In the genomic region with DNA sequence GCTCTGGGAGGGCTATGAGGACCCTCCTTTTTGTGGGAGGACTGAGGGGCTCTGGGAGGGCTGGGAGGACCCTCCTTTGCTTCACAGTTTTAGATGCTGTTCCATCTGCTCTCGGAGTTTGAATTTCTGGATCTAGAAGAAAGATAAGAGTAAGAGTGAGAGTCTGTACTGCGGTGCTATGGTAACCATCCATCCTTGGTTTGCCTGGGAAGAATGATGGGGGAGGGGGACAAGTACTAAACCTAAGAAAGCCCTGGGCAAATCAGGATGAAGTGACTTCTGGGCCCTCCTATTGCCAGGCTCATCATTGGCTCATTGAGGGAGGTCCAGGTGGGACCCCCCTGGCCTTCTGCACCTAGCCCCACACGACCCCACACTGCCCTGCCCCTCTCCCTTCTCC, we compare ENCODE assay signal across 33 mouse cellular contexts. TPM values are rescaled to one million over a fixed set of nuclear protein-coding genes. Genes with fewer than 3 reads are reported as not detected.
DNase-seq lines count a peak whose midpoint lies in the region; ATAC-seq lines count a peak whose summit lies in the region.
"Had no signal": no experiment of that assay in that cellular context is flagged by ENCODE, and none has a peak within 500 bp of the region (broad histone marks: within the 10 kb centered on the region; RNA-seq: fewer than 3 reads in every experiment).

No protein-coding gene starts in this region.

- H3K9me3 ChIP-seq in forebrain, embryonic 10.5 days: no peaks in the 10 kb centered on the region
- H3K9me3 ChIP-seq in forebrain, embryonic 11.5 days (ENCODE audit: control insufficient read depth, low read length): no peaks in the 10 kb centered on the region
- H3K9me3 ChIP-seq in kidney, embryonic 14.5 days (ENCODE audit: control insufficient read depth, low read length): no peaks in the 10 kb centered on the region
- H3K9me3 ChIP-seq in midbrain, embryonic 10.5 days (replicated peaks): no peaks in the 10 kb centered on the region
- no peaks in the 10 kb centered on the region for H3K9me3 ChIP-seq in midbrain, embryonic 15.5 days
- no peaks in the 10 kb centered on the region for H3K9me3 ChIP-seq in forebrain, embryonic 16.5 days (ENCODE audit: control insufficient read depth, low read length)
- H3K9me3 ChIP-seq: embryonic facial prominence, embryonic 12.5 days; G1E; heart, embryonic 10.5 days; heart, embryonic 15.5 days; hindbrain, embryonic 12.5 days; limb, embryonic 13.5 days; liver, embryonic 12.5 days; midbrain, embryonic 12.5 days; neural tube, embryonic 15.5 days had no signal

- H3K27ac ChIP-seq in forebrain, embryonic 10.5 days: peak overlapping the region; percentile 68
- H3K27ac ChIP-seq in forebrain, embryonic 11.5 days (ENCODE audit: low read depth, low read length): no peak overlapping the region
- no peak overlapping the region for H3K27ac ChIP-seq in kidney, embryonic 14.5 days (ENCODE audit: low read depth, low read length)
- peak overlapping the region; percentile 74 for H3K27ac ChIP-seq in midbrain, embryonic 10.5 days (replicated peaks)
- H3K27ac ChIP-seq in midbrain, embryonic 15.5 days: no peak overlapping the region
- H3K27ac ChIP-seq in forebrain, embryonic 16.5 days (ENCODE audit: low read length): no peak overlapping the region
- H3K27ac ChIP-seq: embryonic facial prominence, embryonic 12.5 days; heart, embryonic 10.5 days; heart, embryonic 15.5 days; hindbrain, embryonic 12.5 days; limb, embryonic 13.5 days; liver, embryonic 12.5 days; midbrain, embryonic 12.5 days; neural tube, embryonic 15.5 days had no signal

- ATAC-seq in forebrain, embryonic 11.5 days (replicated peaks; ENCODE audit: low FRiP score): no peak
- ATAC-seq in kidney, embryonic 14.5 days (ENCODE audit: low FRiP score, low TSS enrichment): peak; percentile 40; the same call in 1 of the 2 replicates
- ATAC-seq in midbrain, embryonic 15.5 days (replicated peaks): no peak
- peak; percentile 47; the same call in 1 of the 2 replicates for ATAC-seq in forebrain, embryonic 16.5 days
- ATAC-seq: intestine, embryonic 16.5 days; liver, embryonic 12.5 days; liver, postnatal 0 days had no signal

- H3K4me2 ChIP-seq in forebrain, embryonic 11.5 days (ENCODE audit: low read depth, low read length, severe bottlenecking): no peak overlapping the region
- H3K4me2 ChIP-seq in kidney, embryonic 14.5 days (replicated peaks; ENCODE audit: low read depth, low read length): no peak overlapping the region
- no peak overlapping the region for H3K4me2 ChIP-seq in midbrain, embryonic 15.5 days
- H3K4me2 ChIP-seq in forebrain, embryonic 16.5 days (ENCODE audit: low read length): no peak overlapping the region
- H3K4me2 ChIP-seq: embryonic facial prominence, embryonic 12.5 days; heart, embryonic 15.5 days; hindbrain, embryonic 12.5 days; limb, embryonic 13.5 days; liver, embryonic 12.5 days; midbrain, embryonic 12.5 days; neural tube, embryonic 15.5 days had no signal

- 86% methylated on average over 3 of the region's 3 CpGs for WGBS in forebrain, embryonic 10.5 days
- 69% methylated on average over 3 of the region's 3 CpGs for WGBS in forebrain, embryonic 11.5 days
- WGBS in kidney, embryonic 14.5 days: 61% methylated on average over 3 of the region's 3 CpGs
- WGBS in midbrain, embryonic 10.5 days: 79% methylated on average over 3 of the region's 3 CpGs
- 74% methylated on average over 3 of the region's 3 CpGs for WGBS in midbrain, embryonic 15.5 days
- WGBS in forebrain, embryonic 16.5 days: 70% methylated on average over 3 of the region's 3 CpGs

- peaks cover 12% of the 10 kb centered on the region for H3K4me1 ChIP-seq in forebrain, embryonic 10.5 days
- H3K4me1 ChIP-seq in forebrain, embryonic 11.5 days (replicated peaks; ENCODE audit: control insufficient read depth, insufficient read depth, low read length): no peaks in the 10 kb centered on the region
- H3K4me1 ChIP-seq in kidney, embryonic 14.5 days (ENCODE audit: control insufficient read depth, insufficient read depth, low read length): no peaks in the 10 kb centered on the region
- peaks cover 6% of the 10 kb centered on the region for H3K4me1 ChIP-seq in midbrain, embryonic 10.5 days
- H3K4me1 ChIP-seq in midbrain, embryonic 15.5 days: no peaks in the 10 kb centered on the region
- H3K4me1 ChIP-seq in forebrain, embryonic 16.5 days (replicated peaks; ENCODE audit: control insufficient read depth, insufficient read depth, low read length): no peaks in the 10 kb centered on the region
- H3K4me1 ChIP-seq: embryonic facial prominence, embryonic 12.5 days; heart, embryonic 15.5 days; hindbrain, embryonic 12.5 days; limb, embryonic 13.5 days; liver, embryonic 12.5 days; midbrain, embryonic 12.5 days; neural tube, embryonic 15.5 days had no signal

- DNase-seq in forebrain, embryonic 10.5 days (ENCODE audit: extremely low spot score, low spot score): no peak
- no peak for DNase-seq in forebrain, embryonic 11.5 days (ENCODE audit: low spot score)
- DNase-seq in kidney, adult 9 months: no peak
- DNase-seq in midbrain, embryonic 10.5 days (ENCODE audit: low spot score): no peak
- no peak for DNase-seq in cerebellum, adult 18-20 months
- DNase-seq: adrenal gland, adult 8-10 months; cerebellum, adult 11 months; cerebellum, adult 9-11 months; embryo, embryonic 11 days; gastrocnemius, postnatal 14 days; kidney, postnatal 10 days; layer of hippocampus, postnatal 36 days; liver, postnatal 0 days; lung, postnatal 36 days; retina, postnatal 1 day; right cerebral cortex, postnatal 25 days; spleen, adult 18-20 months; thymus, adult 2 months; thymus, postnatal 36 days had no signal

- peaks cover 20% of the 10 kb centered on the region for H3K36me3 ChIP-seq in forebrain, embryonic 10.5 days (replicated peaks)
- no peaks in the 10 kb centered on the region for H3K36me3 ChIP-seq in forebrain, embryonic 11.5 days (ENCODE audit: control insufficient read depth, insufficient read depth, low read length)
- H3K36me3 ChIP-seq in kidney, embryonic 14.5 days (ENCODE audit: control insufficient read depth, insufficient read depth, low read length): peaks cover 2% of the 10 kb centered on the region; the same call in 1 of the 2 replicates
- H3K36me3 ChIP-seq in midbrain, embryonic 10.5 days: peaks cover 12% of the 10 kb centered on the region
- no peaks in the 10 kb centered on the region for H3K36me3 ChIP-seq in midbrain, embryonic 15.5 days (replicated peaks)
- H3K36me3 ChIP-seq in forebrain, embryonic 16.5 days (ENCODE audit: control insufficient read depth, insufficient read depth): no peaks in the 10 kb centered on the region
- H3K36me3 ChIP-seq: G1E; heart, embryonic 15.5 days; hindbrain, embryonic 12.5 days; liver, embryonic 12.5 days; midbrain, embryonic 12.5 days; neural tube, embryonic 15.5 days had no signal

- no peak overlapping the region for H3K9ac ChIP-seq in forebrain, embryonic 11.5 days (ENCODE audit: low read length)
- no peak overlapping the region for H3K9ac ChIP-seq in kidney, embryonic 14.5 days (ENCODE audit: low read depth, low read length)
- H3K9ac ChIP-seq in midbrain, embryonic 15.5 days: no peak overlapping the region
- H3K9ac ChIP-seq in forebrain, embryonic 16.5 days (replicated peaks; ENCODE audit: low read depth, low read length): no peak overlapping the region
- H3K9ac ChIP-seq: embryonic facial prominence, embryonic 12.5 days; heart, embryonic 15.5 days; hindbrain, embryonic 12.5 days; limb, embryonic 13.5 days; liver, embryonic 12.5 days; liver, postnatal 0 days; midbrain, embryonic 12.5 days; neural tube, embryonic 15.5 days had no signal

- H3K27me3 ChIP-seq in forebrain, embryonic 10.5 days (ENCODE audit: poor library complexity, severe bottlenecking): no peaks in the 10 kb centered on the region
- H3K27me3 ChIP-seq in forebrain, embryonic 11.5 days (ENCODE audit: control insufficient read depth, insufficient read depth, low read length): no peaks in the 10 kb centered on the region
- no peaks in the 10 kb centered on the region for H3K27me3 ChIP-seq in kidney, embryonic 14.5 days (ENCODE audit: control insufficient read depth, insufficient read depth, low read length)
- peaks cover 7% of the 10 kb centered on the region for H3K27me3 ChIP-seq in midbrain, embryonic 10.5 days (ENCODE audit: low read depth, poor library complexity, severe bottlenecking)
- H3K27me3 ChIP-seq in midbrain, embryonic 15.5 days (replicated peaks): no peaks in the 10 kb centered on the region
- no peaks in the 10 kb centered on the region for H3K27me3 ChIP-seq in forebrain, embryonic 16.5 days (replicated peaks; ENCODE audit: control insufficient read depth, insufficient read depth, low read length)
- H3K27me3 ChIP-seq: embryonic facial prominence, embryonic 12.5 days; heart, embryonic 15.5 days; hindbrain, embryonic 12.5 days; limb, embryonic 13.5 days; neural tube, embryonic 15.5 days had no signal

- H3K4me3 ChIP-seq in forebrain, embryonic 10.5 days: no peak overlapping the region
- H3K4me3 ChIP-seq in forebrain, embryonic 11.5 days (ENCODE audit: low read depth, low read length): no peak overlapping the region
- no peak overlapping the region for H3K4me3 ChIP-seq in kidney, embryonic 14.5 days (ENCODE audit: low read length)
- H3K4me3 ChIP-seq in midbrain, embryonic 10.5 days: no peak overlapping the region
- H3K4me3 ChIP-seq in midbrain, embryonic 15.5 days: no peak overlapping the region
- no peak overlapping the region for H3K4me3 ChIP-seq in forebrain, embryonic 16.5 days (replicated peaks; ENCODE audit: low read length)
- H3K4me3 ChIP-seq: embryonic facial prominence, embryonic 12.5 days; heart, embryonic 10.5 days; heart, embryonic 15.5 days; hindbrain, embryonic 12.5 days; limb, embryonic 13.5 days; liver, embryonic 12.5 days; midbrain, embryonic 12.5 days; neural tube, embryonic 15.5 days had no signal

RNA-seq across cellular contexts. Expression of gene Chad, which starts 6.6 kb away (rescaled TPM):
- 0.09 and 0.21 TPM in 2 replicates for polyA plus RNA-seq in forebrain, embryonic 10.5 days (2016; fragmentation: Nextera tagmentation; extraction: Ambion mirVana)
- polyA plus RNA-seq in forebrain, embryonic 11.5 days (2014; fragmentation: Nextera tagmentation; extraction: Ambion mirVana): not detected in 2 replicates
- polyA plus RNA-seq in kidney, embryonic 14.5 days (2014; fragmentation: Nextera tagmentation; extraction: Ambion mirVana): 0.14 TPM in 1 of 2 replicates, not detected in the other
- polyA plus RNA-seq in midbrain, embryonic 10.5 days (2016; fragmentation: Nextera tagmentation; extraction: Ambion mirVana): 0.12 and 0.39 TPM in 2 replicates
- polyA plus RNA-seq in midbrain, embryonic 15.5 days (2015; fragmentation: Nextera tagmentation; extraction: Ambion mirVana): 0.33 and 0.61 TPM in 2 replicates
- polyA plus RNA-seq in forebrain, embryonic 16.5 days (2015; fragmentation: Nextera tagmentation; extraction: Ambion mirVana): 0.24 and 0.52 TPM in 2 replicates
- polyA plus RNA-seq: G1E; liver, embryonic 12.5 days had no signal

RNA-seq across cellular contexts. Expression of gene Rsad1, which starts 9.2 kb away (rescaled TPM):
- 3.7 and 5.6 TPM in 2 replicates for polyA plus RNA-seq in forebrain, embryonic 10.5 days (2016; fragmentation: Nextera tagmentation; extraction: Ambion mirVana)
- polyA plus RNA-seq in forebrain, embryonic 11.5 days (2014; fragmentation: Nextera tagmentation; extraction: Ambion mirVana): 2.9 and 3.7 TPM in 2 replicates
- 4.1 and 4.5 TPM in 2 replicates for polyA plus RNA-seq in kidney, embryonic 14.5 days (2014; fragmentation: Nextera tagmentation; extraction: Ambion mirVana)
- 4.6 and 5.1 TPM in 2 replicates for polyA plus RNA-seq in midbrain, embryonic 10.5 days (2016; fragmentation: Nextera tagmentation; extraction: Ambion mirVana)
- 9.1 and 9.7 TPM in 2 replicates for polyA plus RNA-seq in midbrain, embryonic 15.5 days (2015; fragmentation: Nextera tagmentation; extraction: Ambion mirVana)
- 6.6 and 6.7 TPM in 2 replicates for polyA plus RNA-seq in forebrain, embryonic 16.5 days (2015; fragmentation: Nextera tagmentation; extraction: Ambion mirVana)

RNA-seq across cellular contexts. Expression of gene Mycbpap, which starts 36.7 kb away (rescaled TPM):
- polyA plus RNA-seq in forebrain, embryonic 10.5 days (2016; fragmentation: Nextera tagmentation; extraction: Ambion mirVana): 3.4 and 4.5 TPM in 2 replicates
- polyA plus RNA-seq in forebrain, embryonic 11.5 days (2014; fragmentation: Nextera tagmentation; extraction: Ambion mirVana): 1.9 and 4.8 TPM in 2 replicates
- polyA plus RNA-seq in kidney, embryonic 14.5 days (2014; fragmentation: Nextera tagmentation; extraction: Ambion mirVana): 1.6 and 2.6 TPM in 2 replicates
- 2.7 and 2.9 TPM in 2 replicates for polyA plus RNA-seq in midbrain, embryonic 10.5 days (2016; fragmentation: Nextera tagmentation; extraction: Ambion mirVana)
- 4.1 and 4.5 TPM in 2 replicates for polyA plus RNA-seq in midbrain, embryonic 15.5 days (2015; fragmentation: Nextera tagmentation; extraction: Ambion mirVana)
- 1.9 and 2.6 TPM in 2 replicates for polyA plus RNA-seq in forebrain, embryonic 16.5 days (2015; fragmentation: Nextera tagmentation; extraction: Ambion mirVana)
- polyA plus RNA-seq: C2C12, G1E had no signal

RNA-seq across cellular contexts. Expression of gene Acsf2, which starts 43.4 kb away (rescaled TPM):
- 3.7 TPM in 2 replicates for polyA plus RNA-seq in forebrain, embryonic 10.5 days (2016; fragmentation: Nextera tagmentation; extraction: Ambion mirVana)
- polyA plus RNA-seq in forebrain, embryonic 11.5 days (2014; fragmentation: Nextera tagmentation; extraction: Ambion mirVana): 6.3 and 6.9 TPM in 2 replicates
- polyA plus RNA-seq in kidney, embryonic 14.5 days (2014; fragmentation: Nextera tagmentation; extraction: Ambion mirVana): 9.1 and 11.5 TPM in 2 replicates
- 3.0 and 3.5 TPM in 2 replicates for polyA plus RNA-seq in midbrain, embryonic 10.5 days (2016; fragmentation: Nextera tagmentation; extraction: Ambion mirVana)
- polyA plus RNA-seq in midbrain, embryonic 15.5 days (2015; fragmentation: Nextera tagmentation; extraction: Ambion mirVana): 1.6 and 1.7 TPM in 2 replicates
- polyA plus RNA-seq in forebrain, embryonic 16.5 days (2015; fragmentation: Nextera tagmentation; extraction: Ambion mirVana): 0.98 and 1.2 TPM in 2 replicates

RNA-seq across cellular contexts. Expression of gene Epn3, which starts 58.5 kb away (rescaled TPM):
- polyA plus RNA-seq in forebrain, embryonic 10.5 days (2016; fragmentation: Nextera tagmentation; extraction: Ambion mirVana): 1.6 and 2.0 TPM in 2 replicates
- 0.48 and 0.64 TPM in 2 replicates for polyA plus RNA-seq in forebrain, embryonic 11.5 days (2014; fragmentation: Nextera tagmentation; extraction: Ambion mirVana)
- 13.4 and 16.4 TPM in 2 replicates for polyA plus RNA-seq in kidney, embryonic 14.5 days (2014; fragmentation: Nextera tagmentation; extraction: Ambion mirVana)
- 0.57 and 0.80 TPM in 2 replicates for polyA plus RNA-seq in midbrain, embryonic 10.5 days (2016; fragmentation: Nextera tagmentation; extraction: Ambion mirVana)
- polyA plus RNA-seq in midbrain, embryonic 15.5 days (2015; fragmentation: Nextera tagmentation; extraction: Ambion mirVana): 0.72 and 1.2 TPM in 2 replicates
- polyA plus RNA-seq in forebrain, embryonic 16.5 days (2015; fragmentation: Nextera tagmentation; extraction: Ambion mirVana): 0.26 and 0.35 TPM in 2 replicates
- polyA plus RNA-seq: G1E; liver, embryonic 12.5 days had no signal

Comparison
In these comparisons a context has a peak if more than half of its experiments do, and no peak if none do; other contexts are left out.
1. H3K27ac ChIP-seq: peak in forebrain, embryonic 10.5 days (single experiment) and midbrain, embryonic 10.5 days (single experiment); none in forebrain, embryonic 11.5 days (single experiment), kidney, embryonic 14.5 days (single experiment), midbrain, embryonic 15.5 days (single experiment) and forebrain, embryonic 16.5 days (single experiment).
2. ATAC-seq: peak in kidney, embryonic 14.5 days (single experiment) and forebrain, embryonic 16.5 days (single experiment); none in forebrain, embryonic 11.5 days (single experiment) and midbrain, embryonic 15.5 days (single experiment).